In the genomic region with DNA sequence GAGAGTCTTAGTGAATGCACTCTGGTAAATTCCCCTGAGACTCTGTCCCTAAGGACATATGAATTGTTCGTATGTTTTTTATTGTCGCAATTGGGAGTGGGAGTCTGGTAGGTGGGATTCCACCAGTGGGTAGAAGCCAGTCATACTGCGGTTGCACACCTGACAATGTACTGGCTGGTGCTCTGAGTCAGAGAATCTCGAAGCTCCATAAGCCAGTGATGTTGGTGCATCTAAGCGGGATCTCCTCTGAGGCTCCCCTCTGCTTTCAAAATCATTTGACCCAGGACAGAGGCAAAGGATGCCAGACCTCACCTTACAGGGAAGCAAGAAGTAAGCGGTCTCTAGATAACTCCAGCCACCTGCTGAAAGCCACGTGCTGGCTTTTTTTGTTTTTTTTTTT, we compare ENCODE assay signal across 28 mouse cellular contexts.
DNase-seq lines count a peak whose midpoint lies in the region; ATAC-seq and TF ChIP-seq lines count a peak whose summit lies in the region.
"Had no signal": no experiment of that assay in that cellular context is flagged by ENCODE, and none has a peak within 500 bp of the region (broad histone marks: within the 10 kb centered on the region; RNA-seq: fewer than 3 reads in every experiment).

No protein-coding gene starts in this region.

- peaks cover 32% of the 10 kb centered on the region for H3K4me1 ChIP-seq in hindbrain, embryonic 13.5 days (replicated peaks)
- 0 out of 2 replicates have a peak, but pooled peaks cover 4% of the 10 kb centered on the region for H3K4me1 ChIP-seq in hindbrain, postnatal 0 days (ENCODE audit: insufficient read depth, low read length)
- no peaks in the 10 kb centered on the region for H3K4me1 ChIP-seq in neural tube, embryonic 11.5 days (ENCODE audit: control insufficient read depth, insufficient read depth, low read length)
- peaks cover 16% of the 10 kb centered on the region for H3K4me1 ChIP-seq in neural tube, embryonic 15.5 days
- H3K4me1 ChIP-seq in midbrain, embryonic 15.5 days = peaks cover 34% of the 10 kb centered on the region
- H3K4me1 ChIP-seq: embryonic facial prominence, embryonic 15.5 days; heart, embryonic 15.5 days had no signal

- 62% methylated on average over 7 of the region's 7 CpGs for WGBS in hindbrain, embryonic 13.5 days
- 48% methylated on average over 7 of the region's 7 CpGs for WGBS in hindbrain, postnatal 0 days
- WGBS in neural tube, embryonic 11.5 days = 67% methylated on average over 7 of the region's 7 CpGs
- 44% methylated on average over 7 of the region's 7 CpGs for WGBS in neural tube, embryonic 15.5 days
- WGBS in midbrain, embryonic 15.5 days = 49% methylated on average over 7 of the region's 7 CpGs

- no peak overlapping the region for H3K4me2 ChIP-seq in hindbrain, embryonic 13.5 days
- no peak overlapping the region for H3K4me2 ChIP-seq in hindbrain, postnatal 0 days (ENCODE audit: low read depth, low read length)
- no peak overlapping the region for H3K4me2 ChIP-seq in neural tube, embryonic 11.5 days (ENCODE audit: low read depth)
- no peak overlapping the region for H3K4me2 ChIP-seq in neural tube, embryonic 15.5 days
- no peak overlapping the region for H3K4me2 ChIP-seq in midbrain, embryonic 15.5 days
- H3K4me2 ChIP-seq: embryonic facial prominence, embryonic 15.5 days; forebrain, embryonic 13.5 days; heart, embryonic 15.5 days; lung, embryonic 14.5 days had no signal

- peak; percentile 57 for ATAC-seq in hindbrain, embryonic 13.5 days (ENCODE audit: low FRiP score)
- ATAC-seq in hindbrain, postnatal 0 days = no peak
- ATAC-seq in neural tube, embryonic 11.5 days (ENCODE audit: insufficient read depth, low FRiP score, low TSS enrichment) = no peak; the same call in 1 of the 2 replicates
- ATAC-seq in neural tube, embryonic 15.5 days (ENCODE audit: low FRiP score) = no peak
- 0 out of 2 replicates have a peak, but pooled peaks have one; percentile 19 for ATAC-seq in midbrain, embryonic 15.5 days (replicated peaks)
- ATAC-seq: activated CD4-positive, CD25-positive, alpha-beta regulatory T cell, adult 4 months; forebrain, embryonic 13.5 days; intestine, embryonic 16.5 days had no signal

- no peak for TF ChIP-seq CTCF in hindbrain, postnatal 0 days (IDR thresholded peaks at IDR 0.05; ENCODE audit: low read depth)

- H3K9me3 ChIP-seq in hindbrain, embryonic 13.5 days = no peaks in the 10 kb centered on the region
- no peaks in the 10 kb centered on the region for H3K9me3 ChIP-seq in hindbrain, postnatal 0 days (ENCODE audit: low read length)
- H3K9me3 ChIP-seq in neural tube, embryonic 11.5 days (ENCODE audit: control insufficient read depth, low read length) = no peaks in the 10 kb centered on the region
- no peaks in the 10 kb centered on the region for H3K9me3 ChIP-seq in neural tube, embryonic 15.5 days (replicated peaks)
- no peaks in the 10 kb centered on the region for H3K9me3 ChIP-seq in midbrain, embryonic 15.5 days
- H3K9me3 ChIP-seq: embryonic facial prominence, embryonic 10.5 days; embryonic facial prominence, embryonic 15.5 days; forebrain, embryonic 13.5 days; heart, embryonic 10.5 days; heart, embryonic 15.5 days had no signal

- H3K36me3 ChIP-seq in hindbrain, embryonic 13.5 days = no peaks in the 10 kb centered on the region
- no peaks in the 10 kb centered on the region for H3K36me3 ChIP-seq in hindbrain, postnatal 0 days (ENCODE audit: insufficient read depth, low read length)
- H3K36me3 ChIP-seq in neural tube, embryonic 11.5 days (ENCODE audit: control insufficient read depth, insufficient read depth, low read length) = no peaks in the 10 kb centered on the region
- no peaks in the 10 kb centered on the region for H3K36me3 ChIP-seq in neural tube, embryonic 15.5 days
- no peaks in the 10 kb centered on the region for H3K36me3 ChIP-seq in midbrain, embryonic 15.5 days (replicated peaks)
- H3K36me3 ChIP-seq: embryonic facial prominence, embryonic 10.5 days; embryonic facial prominence, embryonic 15.5 days; heart, embryonic 10.5 days; heart, embryonic 15.5 days had no signal

- no peak overlapping the region for H3K27ac ChIP-seq in hindbrain, embryonic 13.5 days
- no peak overlapping the region for H3K27ac ChIP-seq in hindbrain, postnatal 0 days
- no peak overlapping the region for H3K27ac ChIP-seq in neural tube, embryonic 11.5 days (ENCODE audit: low read depth, low read length)
- no peak overlapping the region for H3K27ac ChIP-seq in neural tube, embryonic 15.5 days (replicated peaks)
- no peak overlapping the region for H3K27ac ChIP-seq in midbrain, embryonic 15.5 days
- H3K27ac ChIP-seq: embryonic facial prominence, embryonic 10.5 days; embryonic facial prominence, embryonic 15.5 days; forebrain, embryonic 13.5 days; heart, embryonic 10.5 days; heart, embryonic 15.5 days; kidney, postnatal 0 days; liver, embryonic 14.5 days had no signal

- no peak overlapping the region for H3K4me3 ChIP-seq in hindbrain, embryonic 13.5 days
- no peak overlapping the region for H3K4me3 ChIP-seq in hindbrain, postnatal 0 days (ENCODE audit: low read length)
- no peak overlapping the region for H3K4me3 ChIP-seq in neural tube, embryonic 11.5 days (ENCODE audit: low read depth, low read length)
- H3K4me3 ChIP-seq in neural tube, embryonic 15.5 days (replicated peaks) = no peak overlapping the region
- no peak overlapping the region for H3K4me3 ChIP-seq in midbrain, embryonic 15.5 days
- H3K4me3 ChIP-seq: embryonic facial prominence, embryonic 10.5 days; embryonic facial prominence, embryonic 15.5 days; forebrain, embryonic 13.5 days; heart, embryonic 10.5 days; heart, embryonic 15.5 days had no signal

- no peak for DNase-seq in hindbrain, postnatal 0 days (ENCODE audit: low spot score)
- peak; percentile 18 for DNase-seq in neural tube, embryonic 11.5 days (ENCODE audit: low spot score)
- DNase-seq in thymus, postnatal 0 days (ENCODE audit: low spot score) = no peak
- DNase-seq: adrenal gland, adult 2 months; adrenal gland, postnatal 36 days; B cell, adult 2 months; cerebellum, adult 2 months; cerebellum, postnatal 25 days; gastrocnemius, postnatal 14 days; heart, postnatal 36 days; kidney, postnatal 4 days; layer of hippocampus, postnatal 36 days; left cerebral cortex, postnatal 4 days; liver; lung, embryonic 14.5 days; lung, postnatal 14 days had no signal

- H3K9ac ChIP-seq in hindbrain, embryonic 13.5 days = no peak overlapping the region
- H3K9ac ChIP-seq in hindbrain, postnatal 0 days (replicated peaks; ENCODE audit: low read length) = no peak overlapping the region
- H3K9ac ChIP-seq in neural tube, embryonic 11.5 days (ENCODE audit: low read length) = no peak overlapping the region
- no peak overlapping the region for H3K9ac ChIP-seq in neural tube, embryonic 15.5 days (replicated peaks)
- H3K9ac ChIP-seq in midbrain, embryonic 15.5 days = no peak overlapping the region
- H3K9ac ChIP-seq: embryonic facial prominence, embryonic 15.5 days; forebrain, embryonic 13.5 days; heart, embryonic 15.5 days; liver, embryonic 14.5 days; lung, embryonic 14.5 days had no signal

- no peaks in the 10 kb centered on the region for H3K27me3 ChIP-seq in hindbrain, embryonic 13.5 days
- no peaks in the 10 kb centered on the region for H3K27me3 ChIP-seq in hindbrain, postnatal 0 days (ENCODE audit: insufficient read depth, low read length)
- H3K27me3 ChIP-seq in neural tube, embryonic 11.5 days (ENCODE audit: control insufficient read depth, insufficient read depth, low read length) = no peaks in the 10 kb centered on the region
- no peaks in the 10 kb centered on the region for H3K27me3 ChIP-seq in neural tube, embryonic 15.5 days (replicated peaks)
- H3K27me3 ChIP-seq in midbrain, embryonic 15.5 days (replicated peaks) = no peaks in the 10 kb centered on the region
- H3K27me3 ChIP-seq: embryonic facial prominence, embryonic 15.5 days; heart, embryonic 15.5 days had no signal

Comparison
In these comparisons a context has a peak if more than half of its experiments do, and no peak if none do; other contexts are left out.
1. ATAC-seq: peak in hindbrain, embryonic 13.5 days (single experiment) and midbrain, embryonic 15.5 days (single experiment); none in hindbrain, postnatal 0 days (single experiment), neural tube, embryonic 11.5 days (single experiment) and neural tube, embryonic 15.5 days (single experiment).